Mouse (Mus musculus) bone marrow macrophage, adult 2 months (primary cell): ENCODE measurements at regions not wholly inside any gene's neighbourhood (a gene's known extent, or its start where the extent isn't known, plus 50 kb on each side); places are given as distances from the start of the nearest gene placed in this dataset.

Experiments used
- CTCF ChIP-seq: IDR thresholded peaks from 2 replicates; pipeline ENCODE4 v1.5.1; 2012; ENCODE audit warnings: low read depth, mild to moderate bottlenecking, low read length, moderate library complexity
- POLR2A ChIP-seq: IDR thresholded peaks from 2 replicates; pipeline ENCODE4 v1.6.1; 2012; ENCODE audit warnings: mild to moderate bottlenecking, low read depth, low read length, borderline replicate concordance

- no peak for TF ChIP-seq CTCF
- no peak for TF ChIP-seq POLR2A
Observed at GRCm38 (mm10) chr1:137963656-137964055, 211.9 kb downstream of the Ptprc start.
